ENCODE assay signal across 24 mouse cellular contexts in the genomic region with DNA sequence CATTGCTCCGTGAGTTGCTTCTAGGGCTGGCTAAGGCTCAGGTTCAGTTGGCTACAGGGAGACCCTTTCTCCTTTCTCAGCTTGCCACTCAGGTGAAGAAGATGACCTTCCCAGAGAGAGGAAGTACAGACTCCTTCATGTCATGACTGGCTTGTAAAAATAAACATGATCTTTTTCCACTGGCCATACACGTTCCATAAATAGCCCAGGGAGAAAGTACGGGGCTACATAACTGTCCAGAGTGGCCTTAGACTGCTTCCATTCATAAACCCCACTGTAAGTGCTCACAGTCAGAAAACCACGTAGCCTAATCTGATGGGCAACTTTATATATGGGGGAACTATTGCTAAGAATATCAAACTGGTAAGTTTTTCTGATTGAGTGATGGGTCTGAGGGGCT. TPM values are rescaled to one million over a fixed set of nuclear protein-coding genes. Genes with fewer than 3 reads are reported as not detected.
DNase-seq lines count a peak whose midpoint lies in the region; ATAC-seq and TF ChIP-seq lines count a peak whose summit lies in the region.
"Had no signal": no experiment of that assay in that cellular context is flagged by ENCODE, and none has a peak within 500 bp of the region (broad histone marks: within the 10 kb centered on the region; RNA-seq: fewer than 3 reads in every experiment).

No protein-coding gene starts in this region.

- no peaks in the 10 kb centered on the region for H3K79me2 ChIP-seq in heart, adult 2 months (replicated peaks; ENCODE audit: control insufficient read depth, insufficient read depth, low read length)
- peaks cover 60% of the 10 kb centered on the region for H3K79me2 ChIP-seq in MEL (ENCODE audit: control insufficient read depth, insufficient read depth, low read length, poor library complexity)

- peak; percentile 35; the same call in 1 of the 2 replicates for TF ChIP-seq POLR2A in heart, adult 2 months (IDR thresholded peaks at IDR 0.05; ENCODE audit: insufficient read depth, low read depth, low read length)
- TF ChIP-seq POLR2A in MEL (IDR thresholded peaks at IDR 0.05; ENCODE audit: control insufficient read depth in 1 of 2, insufficient read depth in 1 of 2, low read depth in 1 of 2, low read length in 2 of 2, poor library complexity in 1 of 2), result no peak

- no peak for TF ChIP-seq RAD21 in MEL (IDR thresholded peaks at IDR 0.05; ENCODE audit: low read depth, low read length)

- TF ChIP-seq EP300 in heart, adult 2 months (IDR thresholded peaks at IDR 0.05; ENCODE audit: insufficient read depth, low read depth, low read length), result no peak
- no peak for TF ChIP-seq EP300 in MEL (IDR thresholded peaks at IDR 0.05; ENCODE audit: low read depth in 1 of 2, low read length in 2 of 2)

- peaks cover 9% of the 10 kb centered on the region for H3K27me3 ChIP-seq in heart, adult 2 months (ENCODE audit: control insufficient read depth, insufficient read depth, low read length)
- H3K27me3 ChIP-seq in MEL (ENCODE audit: control insufficient read depth in 1 of 2, insufficient read depth in 2 of 2, low read length in 2 of 2), result no peaks in the 10 kb centered on the region
- H3K27me3 ChIP-seq in heart, embryonic 14.5 days (ENCODE audit: control insufficient read depth, insufficient read depth, low read length), result peaks cover 39% of the 10 kb centered on the region
- peaks cover 31% of the 10 kb centered on the region for H3K27me3 ChIP-seq in liver, embryonic 16.5 days (ENCODE audit: control insufficient read depth, insufficient read depth, low read depth, low read length)
- H3K27me3 ChIP-seq in midbrain, embryonic 11.5 days (ENCODE audit: control insufficient read depth, insufficient read depth, low read length), result peaks cover 25% of the 10 kb centered on the region

- DNase-seq in heart, adult 2 months, result peak in 1 of 2 experiments; percentile 21
- no peak for DNase-seq in heart, adult 8-10 months (ENCODE audit: low spot score)
- peak; percentile 12 for DNase-seq in MEL (ENCODE audit: low read depth, low spot score)
- DNase-seq in urinary bladder, postnatal 36 days (ENCODE audit: low spot score in 2 of 2), result no peak
- no peak for DNase-seq in midbrain, embryonic 11.5 days (ENCODE audit: low spot score, missing footprints)
- DNase-seq: adrenal gland, adult 8-10 months; B cell, adult 2 months; cerebellum, adult 11-12 months; cerebellum, postnatal 14 days; forebrain, postnatal 0 days; kidney, adult 9 months; kidney, postnatal 36 days; layer of hippocampus, postnatal 36 days; lung, postnatal 4 days; right cerebral cortex, adult 18-20 months; right cerebral cortex, postnatal 4 days; thymus, postnatal 25 days had no signal

- 27% methylated on average over 4 of the region's 4 CpGs for WGBS in heart, adult 2 months
- WGBS in heart, embryonic 14.5 days, result 23% methylated on average over 4 of the region's 4 CpGs
- WGBS in liver, embryonic 16.5 days (ENCODE audit: insufficient replicate concordance), result 45% methylated on average over 4 of the region's 4 CpGs
- 82% methylated on average over 4 of the region's 4 CpGs for WGBS in midbrain, embryonic 11.5 days

- ATAC-seq in heart, embryonic 14.5 days (ENCODE audit: insufficient number of reproducible peaks, insufficient read depth, low FRiP score, low read depth), result no peak
- ATAC-seq in liver, embryonic 16.5 days (ENCODE audit: low read depth), result no peak
- no peak for ATAC-seq in midbrain, embryonic 11.5 days (ENCODE audit: low FRiP score)
- ATAC-seq: activated CD4-positive, CD25-positive, alpha-beta regulatory T cell, adult 4 months; forebrain, postnatal 0 days; hindbrain, postnatal 0 days; intestine, embryonic 16.5 days had no signal

- H3K36me3 ChIP-seq in heart, adult 2 months (ENCODE audit: control insufficient read depth, insufficient read depth, low read length), result no peaks in the 10 kb centered on the region; the same call in 1 of the 2 replicates
- peaks cover 5 to 21% of the 10 kb centered on the region in 2 experiments; a peak in 3 of 4 replicates for H3K36me3 ChIP-seq in MEL (ENCODE audit: control insufficient read depth in 1 of 2, insufficient read depth in 2 of 2, low read length in 2 of 2)
- H3K36me3 ChIP-seq in heart, embryonic 14.5 days (ENCODE audit: control insufficient read depth, insufficient read depth, low read length), result no peaks in the 10 kb centered on the region
- H3K36me3 ChIP-seq in liver, embryonic 16.5 days (ENCODE audit: control insufficient read depth, insufficient read depth), result no peaks in the 10 kb centered on the region
- no peaks in the 10 kb centered on the region for H3K36me3 ChIP-seq in midbrain, embryonic 11.5 days (ENCODE audit: control insufficient read depth, insufficient read depth, low read length)
- H3K36me3 ChIP-seq: neural tube, embryonic 15.5 days; stomach, embryonic 15.5 days had no signal

- H3K9me3 ChIP-seq in MEL (replicated peaks; ENCODE audit: insufficient read depth, low read length), result no peaks in the 10 kb centered on the region
- H3K9me3 ChIP-seq in heart, embryonic 14.5 days (ENCODE audit: control insufficient read depth, low read length), result no peaks in the 10 kb centered on the region
- H3K9me3 ChIP-seq in liver, embryonic 16.5 days (replicated peaks; ENCODE audit: control insufficient read depth, low read length), result no peaks in the 10 kb centered on the region
- H3K9me3 ChIP-seq in midbrain, embryonic 11.5 days (ENCODE audit: control insufficient read depth, low read length), result no peaks in the 10 kb centered on the region
- H3K9me3 ChIP-seq: neural tube, embryonic 15.5 days; stomach, embryonic 15.5 days had no signal

- intact Hi-C loops in heart, adult 2 months (cut with DNase I), result loop anchor here (2.0 kb wide), 1 partner anchor 111 kb away; no protein-coding TSS in a partner anchor

- H3K4me3 ChIP-seq in heart, adult 2 months, result peak overlapping the region; percentile 31
- H3K4me3 ChIP-seq in MEL (ENCODE audit: control insufficient read depth in 1 of 2, insufficient read depth in 1 of 2, low read depth in 2 of 2, low read length in 2 of 2), result no peak overlapping the region
- no peak overlapping the region for H3K4me3 ChIP-seq in heart, embryonic 14.5 days (ENCODE audit: control insufficient read depth in 1 of 2, insufficient read depth in 1 of 2, low read depth in 1 of 2, low read length in 2 of 2)
- H3K4me3 ChIP-seq in liver, embryonic 16.5 days (ENCODE audit: low read depth, low read length), result no peak overlapping the region
- H3K4me3 ChIP-seq in midbrain, embryonic 11.5 days (ENCODE audit: low read depth, low read length), result no peak overlapping the region
- H3K4me3 ChIP-seq: neural tube, embryonic 15.5 days; stomach, embryonic 15.5 days had no signal

- no peaks in the 10 kb centered on the region; the same call in none of the 2 replicates for H3K4me1 ChIP-seq in heart, adult 2 months (ENCODE audit: control insufficient read depth, insufficient read depth, low read length)
- H3K4me1 ChIP-seq in MEL (ENCODE audit: control insufficient read depth in 1 of 2, insufficient read depth in 2 of 2, low read length in 2 of 2), result peaks cover 6 to 10% of the 10 kb centered on the region in 2 experiments; a peak in 3 of 4 replicates
- peaks cover 5 to 19% of the 10 kb centered on the region in 2 experiments; a peak in 3 of 4 replicates for H3K4me1 ChIP-seq in heart, embryonic 14.5 days (ENCODE audit: control insufficient read depth in 2 of 2, insufficient read depth in 2 of 2, low read length in 2 of 2)
- H3K4me1 ChIP-seq in liver, embryonic 16.5 days (ENCODE audit: control insufficient read depth, low read depth, low read length), result peaks cover 5% of the 10 kb centered on the region
- H3K4me1 ChIP-seq in midbrain, embryonic 11.5 days (ENCODE audit: control insufficient read depth, insufficient read depth, low read length), result peaks cover 9% of the 10 kb centered on the region

- H3K27ac ChIP-seq in heart, adult 2 months, result peak overlapping the region; percentile 77
- no peak overlapping the region for H3K27ac ChIP-seq in MEL (ENCODE audit: control insufficient read depth, low read depth, low read length)
- no peak overlapping the region for H3K27ac ChIP-seq in heart, embryonic 14.5 days (replicated peaks in 1 of 2; ENCODE audit: control insufficient read depth in 1 of 2, insufficient read depth in 1 of 2, low read depth in 2 of 2, low read length in 2 of 2)
- no peak overlapping the region for H3K27ac ChIP-seq in liver, embryonic 16.5 days (ENCODE audit: low read length)
- no peak overlapping the region for H3K27ac ChIP-seq in midbrain, embryonic 11.5 days (ENCODE audit: low read depth, low read length)
- H3K27ac ChIP-seq: hindbrain, postnatal 0 days; neural tube, embryonic 15.5 days; stomach, embryonic 15.5 days had no signal

- H3K4me2 ChIP-seq in heart, embryonic 14.5 days (ENCODE audit: low read length), result peak overlapping the region; percentile 4; the same call in 1 of the 2 replicates
- H3K4me2 ChIP-seq in liver, embryonic 16.5 days (ENCODE audit: low read depth, low read length), result peak overlapping the region; percentile 26
- H3K4me2 ChIP-seq in midbrain, embryonic 11.5 days, result no peak overlapping the region
- H3K4me2 ChIP-seq: stomach, embryonic 15.5 days had no signal

- H3K9ac ChIP-seq in heart, adult 2 months (ENCODE audit: low read depth, low read length), result peak overlapping the region; percentile 50
- H3K9ac ChIP-seq in MEL (ENCODE audit: control insufficient read depth, low read depth, low read length, poor library complexity, severe bottlenecking), result no peak overlapping the region
- H3K9ac ChIP-seq in heart, embryonic 14.5 days (ENCODE audit: low read length), result no peak overlapping the region
- H3K9ac ChIP-seq in liver, embryonic 16.5 days (ENCODE audit: low read depth, low read length), result no peak overlapping the region
- H3K9ac ChIP-seq in midbrain, embryonic 11.5 days (ENCODE audit: low read length), result no peak overlapping the region
- H3K9ac ChIP-seq: forebrain, postnatal 0 days; neural tube, embryonic 15.5 days; stomach, embryonic 15.5 days had no signal

- TF ChIP-seq CTCF in heart, adult 2 months (IDR thresholded peaks at IDR 0.05), result no peak
- TF ChIP-seq CTCF in MEL (IDR thresholded peaks at IDR 0.05 in 2 of 3, conservative IDR thresholded peaks at IDR 0.05 in 1 of 3; ENCODE audit: control insufficient read depth in 1 of 3, insufficient read depth in 1 of 3, low read depth in 2 of 3, low read length in 3 of 3, poor library complexity in 1 of 3, severe bottlenecking in 1 of 3), result no peak

RNA-seq across cellular contexts. Expression of gene Paqr9, which starts 4.6 kb away (rescaled TPM):
- 10 to 100 TPM; 38.5 to 42.5 TPM for total RNA-seq in heart, adult 2 months (2021)
- polyA plus RNA-seq in heart, adult 2 months (2012; rRNA removed), result 21.3 and 26.7 TPM in 2 replicates
- 10 to 100 TPM; 37.0 to 50.2 (median 46.8) TPM for total RNA-seq in heart, adult 8-10 months (2022)
- 13.4 and 18.0 TPM in 2 replicates for total RNA-seq in MEL (2012; rRNA removed)
- polyA plus RNA-seq in MEL (2012; ENCODE audit: insufficient read depth in 1 of 2, insufficient read length in 2 of 2, low read depth in 1 of 2, low replicate concordance in 2 of 2, missing spikeins in 1 of 2), result 10 to 100 TPM; 24.8 to 46.0 TPM
- polyA plus RNA-seq in heart, embryonic 14.5 days (2014; fragmentation: Nextera tagmentation; extraction: Ambion mirVana), result 0.82 and 0.91 TPM in 2 replicates
- 5.8 and 6.7 TPM in 2 replicates for polyA plus RNA-seq in liver, embryonic 16.5 days (2015; fragmentation: Nextera tagmentation; extraction: Ambion mirVana)
- polyA plus RNA-seq in midbrain, embryonic 11.5 days (2014; fragmentation: Nextera tagmentation; extraction: Ambion mirVana), result 0.33 and 0.36 TPM in 2 replicates

RNA-seq across cellular contexts. Expression of gene U2surp, which starts 52.3 kb away (rescaled TPM):
- total RNA-seq in heart, adult 2 months (2021), result 10 to 100 TPM; 31.9 to 39.9 TPM
- 3.4 and 8.0 TPM in 2 replicates for polyA plus RNA-seq in heart, adult 2 months (2012; rRNA removed)
- 10 to 100 TPM; 28.9 to 36.9 (median 35.8) TPM for total RNA-seq in heart, adult 8-10 months (2022)
- 69.0 and 70.8 TPM in 2 replicates for total RNA-seq in MEL (2012; rRNA removed)
- polyA plus RNA-seq in MEL (2012; ENCODE audit: insufficient read depth in 1 of 2, insufficient read length in 2 of 2, low read depth in 1 of 2, low replicate concordance in 2 of 2, missing spikeins in 1 of 2), result 100 to 1,000 TPM in 1 of 2 experiments, 10 to 100 TPM in 1; 72.1 to 244 TPM
- polyA plus RNA-seq in heart, embryonic 14.5 days (2014; fragmentation: Nextera tagmentation; extraction: Ambion mirVana), result 76.3 and 77.6 TPM in 2 replicates
- polyA plus RNA-seq in liver, embryonic 16.5 days (2015; fragmentation: Nextera tagmentation; extraction: Ambion mirVana), result 48.7 and 50.4 TPM in 2 replicates
- 157 and 169 TPM in 2 replicates for polyA plus RNA-seq in midbrain, embryonic 11.5 days (2014; fragmentation: Nextera tagmentation; extraction: Ambion mirVana)
